Comparison of ENCODE assay signal across 10 mouse cellular contexts in the genomic region with DNA sequence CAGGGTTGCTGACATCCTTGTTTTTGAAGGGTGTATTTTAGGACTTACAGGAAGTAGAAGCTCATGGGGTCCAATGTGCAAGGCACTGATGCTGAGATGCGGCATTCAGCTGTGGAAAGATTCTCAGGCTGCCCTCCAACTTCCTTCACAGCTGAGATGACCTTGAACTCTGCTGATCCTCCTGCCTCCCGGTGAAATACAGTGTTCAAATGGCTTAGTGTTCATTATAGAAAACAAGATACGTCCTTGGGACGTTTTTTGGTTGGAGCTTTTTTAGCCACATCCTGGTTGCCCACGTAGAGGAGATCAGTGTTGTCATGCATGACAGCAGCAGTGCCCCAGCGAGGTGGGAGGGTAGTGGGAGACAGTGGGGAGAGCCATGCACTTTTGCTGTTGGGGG. TPM values are rescaled to one million over a fixed set of nuclear protein-coding genes. Genes with fewer than 3 reads are reported as not detected.
A peak's percentile ranks its signal among the peaks of the same experiment; 100 is the strongest.
DNase-seq lines count a peak whose midpoint lies in the region; ATAC-seq and TF ChIP-seq lines count a peak whose summit lies in the region.
"Had no signal": no experiment of that assay in that cellular context is flagged by ENCODE, and none has a peak within 500 bp of the region (broad histone marks: within the 10 kb centered on the region; RNA-seq: fewer than 3 reads in every experiment).

No protein-coding gene starts in this region.

- no peak for ATAC-seq in limb, embryonic 12.5 days (ENCODE audit: insufficient number of reproducible peaks, insufficient read depth, low FRiP score, low TSS enrichment, low read depth)
- no peak for ATAC-seq in midbrain, embryonic 13.5 days

- H3K4me3 ChIP-seq in gastrocnemius, adult 2 months: peak overlapping the region; percentile 47
- no peak overlapping the region for H3K4me3 ChIP-seq in limb, embryonic 12.5 days (replicated peaks)
- no peak overlapping the region for H3K4me3 ChIP-seq in limb, embryonic 10.5 days
- H3K4me3 ChIP-seq in midbrain, embryonic 13.5 days (replicated peaks): peak overlapping the region; percentile 17; the same call in 1 of the 2 replicates

- intact Hi-C loops in gastrocnemius, adult 2 months (cut with DNase I): no loop called here
- intact Hi-C loops in gastrocnemius, postnatal 14 days (cut with DNase I; ENCODE audit: low total_unique reads): no loop called here

- peak overlapping the region; percentile 89 for H3K27ac ChIP-seq in gastrocnemius, adult 2 months
- no peak overlapping the region for H3K27ac ChIP-seq in limb, embryonic 12.5 days
- H3K27ac ChIP-seq in limb, embryonic 10.5 days: no peak overlapping the region
- H3K27ac ChIP-seq in midbrain, embryonic 13.5 days: no peak overlapping the region

- DNase-seq in gastrocnemius, adult 2 months: no peak
- DNase-seq in gastrocnemius, postnatal 14 days: no peak
- no peak for DNase-seq in limb, embryonic 10.5 days (ENCODE audit: low spot score)
- DNase-seq in T-cell, adult 2 months (ENCODE audit: low spot score): peak; percentile 81
- DNase-seq in layer of hippocampus, adult 9-10 months (ENCODE audit: low spot score): no peak
- no peak for DNase-seq in layer of hippocampus, adult 8-10 months (ENCODE audit: low spot score in 2 of 2)
- DNase-seq: adrenal gland, postnatal 10 days; embryo, embryonic 11 days had no signal

- TF ChIP-seq CTCF in gastrocnemius, adult 2 months (IDR thresholded peaks at IDR 0.05): no peak

- 0 out of 2 replicates have a peak overlapping the region, but pooled peaks have one; percentile 13 for H3K4me2 ChIP-seq in limb, embryonic 12.5 days
- peak overlapping the region; percentile 36 for H3K4me2 ChIP-seq in midbrain, embryonic 13.5 days (replicated peaks)

- H3K36me3 ChIP-seq in limb, embryonic 12.5 days: peaks cover 82% of the 10 kb centered on the region
- peaks cover 91% of the 10 kb centered on the region for H3K36me3 ChIP-seq in limb, embryonic 10.5 days
- peaks cover 34% of the 10 kb centered on the region for H3K36me3 ChIP-seq in midbrain, embryonic 13.5 days

- no peaks in the 10 kb centered on the region for H3K27me3 ChIP-seq in limb, embryonic 12.5 days
- H3K27me3 ChIP-seq in limb, embryonic 10.5 days (ENCODE audit: low read depth, poor library complexity, severe bottlenecking): no peaks in the 10 kb centered on the region
- H3K27me3 ChIP-seq in midbrain, embryonic 13.5 days: no peaks in the 10 kb centered on the region

- 68% methylated on average over 6 of the region's 6 CpGs for WGBS in limb, embryonic 12.5 days
- WGBS in limb, embryonic 10.5 days: 83% methylated on average over 6 of the region's 6 CpGs
- 55% methylated on average over 6 of the region's 6 CpGs for WGBS in midbrain, embryonic 13.5 days

- H3K4me1 ChIP-seq in limb, embryonic 12.5 days (replicated peaks): peaks cover 66% of the 10 kb centered on the region
- peaks cover 69% of the 10 kb centered on the region for H3K4me1 ChIP-seq in limb, embryonic 10.5 days
- H3K4me1 ChIP-seq in midbrain, embryonic 13.5 days (replicated peaks): peaks cover 86% of the 10 kb centered on the region

- no peaks in the 10 kb centered on the region for H3K9me3 ChIP-seq in limb, embryonic 12.5 days
- H3K9me3 ChIP-seq in limb, embryonic 10.5 days (replicated peaks): no peaks in the 10 kb centered on the region
- no peaks in the 10 kb centered on the region for H3K9me3 ChIP-seq in midbrain, embryonic 13.5 days

- H3K9ac ChIP-seq in limb, embryonic 12.5 days (replicated peaks): no peak overlapping the region
- peak overlapping the region; percentile 53; the same call in 1 of the 2 replicates for H3K9ac ChIP-seq in midbrain, embryonic 13.5 days (replicated peaks)

RNA-seq across cellular contexts. Expression of a gene that starts 5.1 kb away (rescaled TPM):
- total RNA-seq in gastrocnemius, adult 2 months (2021): 100 to 1,000 TPM; 154 to 155 TPM
- total RNA-seq in gastrocnemius, postnatal 14 days (2021): 100 to 1,000 TPM; 110 TPM
- polyA plus RNA-seq in limb, embryonic 12.5 days (2016; fragmentation: Nextera tagmentation; extraction: Ambion mirVana): 300 and 320 TPM in 2 replicates
- 373 and 383 TPM in 2 replicates for polyA plus RNA-seq in limb, embryonic 10.5 days (2016; fragmentation: Nextera tagmentation; extraction: Ambion mirVana)
- 235 and 262 TPM in 2 replicates for polyA plus RNA-seq in midbrain, embryonic 13.5 days (2015; fragmentation: Nextera tagmentation; extraction: Ambion mirVana)
- 100 to 1,000 TPM; 165 to 238 (median 203) TPM for total RNA-seq in layer of hippocampus, adult 8-10 months (2022)

RNA-seq across cellular contexts. Expression of a gene that starts 22.6 kb away (rescaled TPM):
- total RNA-seq in gastrocnemius, adult 2 months (2021): not detected
- not detected for total RNA-seq in gastrocnemius, postnatal 14 days (2021)
- 0.20 TPM in 1 of 2 replicates, not detected in the other for polyA plus RNA-seq in limb, embryonic 12.5 days (2016; fragmentation: Nextera tagmentation; extraction: Ambion mirVana)
- not detected in 2 replicates for polyA plus RNA-seq in limb, embryonic 10.5 days (2016; fragmentation: Nextera tagmentation; extraction: Ambion mirVana)
- polyA plus RNA-seq in midbrain, embryonic 13.5 days (2015; fragmentation: Nextera tagmentation; extraction: Ambion mirVana): not detected in 2 replicates
- total RNA-seq in layer of hippocampus, adult 8-10 months (2022): 1 to 10 TPM in 1 of 4 experiments, under 1 TPM in 3; 0.29 to 1.7 (median 0.48) TPM
- total RNA-seq: adrenal gland, postnatal 10 days had no signal

RNA-seq across cellular contexts. Expression of a gene that starts 43.4 kb away (rescaled TPM):
- total RNA-seq in gastrocnemius, adult 2 months (2021): under 1 TPM; 0.28 to 0.61 TPM
- total RNA-seq in gastrocnemius, postnatal 14 days (2021): 1 to 10 TPM; 1.6 to 2.0 TPM
- polyA plus RNA-seq in limb, embryonic 12.5 days (2016; fragmentation: Nextera tagmentation; extraction: Ambion mirVana): 7.8 and 9.5 TPM in 2 replicates
- polyA plus RNA-seq in limb, embryonic 10.5 days (2016; fragmentation: Nextera tagmentation; extraction: Ambion mirVana): 9.6 and 11.8 TPM in 2 replicates
- polyA plus RNA-seq in midbrain, embryonic 13.5 days (2015; fragmentation: Nextera tagmentation; extraction: Ambion mirVana): 4.0 and 4.1 TPM in 2 replicates
- 10 to 100 TPM in 2 of 4 experiments, 1 to 10 TPM in 2; 2.1 to 22.9 (median 8.2) TPM for total RNA-seq in layer of hippocampus, adult 8-10 months (2022)

Comparison
In these comparisons a context has a peak if more than half of its experiments do, and no peak if none do; other contexts are left out.
1. H3K4me3 ChIP-seq: peak in gastrocnemius, adult 2 months (single experiment) and midbrain, embryonic 13.5 days (single experiment); none in limb, embryonic 12.5 days (single experiment) and limb, embryonic 10.5 days (single experiment).